In genomic region chr10:43252324-43252723, GRCm38 (mm10) we compare ENCODE assay signal across 13 mouse cellular contexts. TPM values are rescaled to one million over a fixed set of nuclear protein-coding genes. Genes with fewer than 3 reads are reported as not detected.
DNase-seq lines count a peak whose midpoint lies in the region; ATAC-seq and TF ChIP-seq lines count a peak whose summit lies in the region.
"Had no signal": no experiment of that assay in that cellular context is flagged by ENCODE, and none has a peak within 500 bp of the region (broad histone marks: within the 10 kb centered on the region; RNA-seq: fewer than 3 reads in every experiment).

No protein-coding gene starts in this region.

- no peak for TF ChIP-seq RAD21 in MEL (IDR thresholded peaks at IDR 0.05; ENCODE audit: low read depth, low read length)

- peaks cover 6 to 14% of the 10 kb centered on the region in 2 experiments; a peak in 3 of 4 replicates for H3K4me1 ChIP-seq in heart, embryonic 14.5 days (ENCODE audit: control insufficient read depth in 2 of 2, insufficient read depth in 2 of 2, low read length in 2 of 2)
- peaks cover 8% of the 10 kb centered on the region in 2 experiments; a peak in 3 of 4 replicates for H3K4me1 ChIP-seq in MEL (ENCODE audit: control insufficient read depth in 1 of 2, insufficient read depth in 2 of 2, low read length in 2 of 2)
- H3K4me1 ChIP-seq in intestine, postnatal 0 days (replicated peaks; ENCODE audit: control insufficient read depth, insufficient read depth, low read length) = 0 out of 2 replicates have a peak, but pooled peaks cover 3% of the 10 kb centered on the region

- TF ChIP-seq CTCF in MEL (IDR thresholded peaks at IDR 0.05 in 2 of 3, conservative IDR thresholded peaks at IDR 0.05 in 1 of 3; ENCODE audit: control insufficient read depth in 1 of 3, insufficient read depth in 1 of 3, low read depth in 2 of 3, low read length in 3 of 3, poor library complexity in 1 of 3, severe bottlenecking in 1 of 3) = no peak
- TF ChIP-seq CTCF in intestine, postnatal 0 days (IDR thresholded peaks at IDR 0.05; ENCODE audit: low read depth) = no peak

- ATAC-seq in heart, embryonic 14.5 days (ENCODE audit: insufficient number of reproducible peaks, insufficient read depth, low FRiP score, low read depth) = no peak; the same call in 1 of the 2 replicates
- ATAC-seq in intestine, postnatal 0 days = peak; percentile 51

- intact Hi-C loops in heart, postnatal 36 days (cut with DNase I) = no loop called here

- H3K27me3 ChIP-seq in heart, embryonic 14.5 days (ENCODE audit: control insufficient read depth, insufficient read depth, low read length) = no peaks in the 10 kb centered on the region
- H3K27me3 ChIP-seq in MEL (ENCODE audit: control insufficient read depth in 1 of 2, insufficient read depth in 2 of 2, low read length in 2 of 2) = no peaks in the 10 kb centered on the region
- H3K27me3 ChIP-seq in intestine, postnatal 0 days (replicated peaks; ENCODE audit: control insufficient read depth, insufficient read depth, low read length) = no peaks in the 10 kb centered on the region
- H3K27me3 ChIP-seq: limb, embryonic 15.5 days; lung, embryonic 15.5 days had no signal

- peak; percentile 13 to 37; a peak in 2 of 4 replicates for TF ChIP-seq EP300 in MEL (IDR thresholded peaks at IDR 0.05; ENCODE audit: low read depth in 1 of 2, low read length in 2 of 2)

- peak overlapping the region; percentile 28 to 64; a peak in 2 of 4 replicates for H3K27ac ChIP-seq in heart, embryonic 14.5 days (replicated peaks in 1 of 2; ENCODE audit: control insufficient read depth in 1 of 2, insufficient read depth in 1 of 2, low read depth in 2 of 2, low read length in 2 of 2)
- H3K27ac ChIP-seq in MEL (ENCODE audit: control insufficient read depth, low read depth, low read length) = peak overlapping the region; percentile 29; the same call in 1 of the 2 replicates
- peak overlapping the region; percentile 42 for H3K27ac ChIP-seq in intestine, postnatal 0 days (ENCODE audit: low read depth, low read length)
- H3K27ac ChIP-seq: limb, embryonic 15.5 days; lung, embryonic 15.5 days had no signal

- 33% methylated on average over 4 of the region's 4 CpGs for WGBS in heart, embryonic 14.5 days
- 9% methylated on average over 4 of the region's 4 CpGs for WGBS in intestine, postnatal 0 days

- no peak for DNase-seq in heart, postnatal 36 days
- DNase-seq in kidney, postnatal 10 days = peak; percentile 15
- no peak for DNase-seq in kidney, postnatal 4 days
- DNase-seq in MEL (ENCODE audit: low read depth, low spot score) = peak; percentile 76
- DNase-seq in spleen, postnatal 36 days (ENCODE audit: low spot score in 2 of 2) = no peak
- DNase-seq in gastrocnemius, postnatal 4 days (ENCODE audit: low spot score in 2 of 2) = no peak
- DNase-seq: adrenal gland, postnatal 36 days; cerebellum, adult 2 months; embryo, embryonic 11 days had no signal

- H3K36me3 ChIP-seq in heart, embryonic 14.5 days (ENCODE audit: control insufficient read depth, insufficient read depth, low read length) = no peaks in the 10 kb centered on the region
- peaks cover 0 to 13% of the 10 kb centered on the region in 2 experiments; a peak in 2 of 4 replicates for H3K36me3 ChIP-seq in MEL (ENCODE audit: control insufficient read depth in 1 of 2, insufficient read depth in 2 of 2, low read length in 2 of 2)
- no peaks in the 10 kb centered on the region for H3K36me3 ChIP-seq in intestine, postnatal 0 days (ENCODE audit: control insufficient read depth, insufficient read depth)
- H3K36me3 ChIP-seq: limb, embryonic 15.5 days; lung, embryonic 15.5 days had no signal

- 0 out of 2 replicates have a peak, but pooled peaks cover 3% of the 10 kb centered on the region for H3K79me2 ChIP-seq in MEL (ENCODE audit: control insufficient read depth, insufficient read depth, low read length, poor library complexity)

- H3K4me3 ChIP-seq in heart, embryonic 14.5 days (ENCODE audit: control insufficient read depth in 1 of 2, insufficient read depth in 1 of 2, low read depth in 1 of 2, low read length in 2 of 2) = no peak overlapping the region
- peak overlapping the region in 1 of 2 experiments; percentile 18; a peak in 1 of 4 replicates for H3K4me3 ChIP-seq in MEL (ENCODE audit: control insufficient read depth in 1 of 2, insufficient read depth in 1 of 2, low read depth in 2 of 2, low read length in 2 of 2)
- H3K4me3 ChIP-seq in intestine, postnatal 0 days (ENCODE audit: low read depth, low read length) = no peak overlapping the region
- H3K4me3 ChIP-seq: limb, embryonic 15.5 days; lung, embryonic 15.5 days had no signal

- no peaks in the 10 kb centered on the region for H3K9me3 ChIP-seq in heart, embryonic 14.5 days (ENCODE audit: control insufficient read depth, low read length)
- H3K9me3 ChIP-seq in MEL (replicated peaks; ENCODE audit: insufficient read depth, low read length) = no peaks in the 10 kb centered on the region
- H3K9me3 ChIP-seq in intestine, postnatal 0 days (ENCODE audit: control insufficient read depth) = no peaks in the 10 kb centered on the region
- H3K9me3 ChIP-seq: limb, embryonic 15.5 days; lung, embryonic 15.5 days had no signal

- no peak for TF ChIP-seq POLR2A in MEL (IDR thresholded peaks at IDR 0.05; ENCODE audit: control insufficient read depth in 1 of 2, insufficient read depth in 1 of 2, low read depth in 1 of 2, low read length in 2 of 2, poor library complexity in 1 of 2)

- no peak overlapping the region for H3K9ac ChIP-seq in heart, embryonic 14.5 days (ENCODE audit: low read length)
- H3K9ac ChIP-seq in MEL (ENCODE audit: control insufficient read depth, low read depth, low read length, poor library complexity, severe bottlenecking) = no peak overlapping the region
- H3K9ac ChIP-seq in intestine, postnatal 0 days (ENCODE audit: low read depth, low read length) = peak overlapping the region; percentile 7; the same call in 1 of the 2 replicates
- H3K9ac ChIP-seq: limb, embryonic 15.5 days; lung, embryonic 15.5 days had no signal

- H3K4me2 ChIP-seq in heart, embryonic 14.5 days (ENCODE audit: low read length) = peak overlapping the region; percentile 27
- peak overlapping the region; percentile 39; the same call in 1 of the 2 replicates for H3K4me2 ChIP-seq in intestine, postnatal 0 days (replicated peaks; ENCODE audit: low read depth)
- H3K4me2 ChIP-seq: limb, embryonic 15.5 days; lung, embryonic 15.5 days had no signal

TF ChIP-seq in MEL, 35 proteins besides CTCF, POLR2A, EP300 and RAD21:
- TF ChIP-seq MEF2A (IDR thresholded peaks at IDR 0.05; ENCODE audit: extremely low read depth, insufficient replicate concordance, low read depth, low read length, poor library complexity, severe bottlenecking) = no peak
- 0 out of 2 replicates have a peak, but pooled peaks have one; percentile 17 for TF ChIP-seq ETS1 (IDR thresholded peaks at IDR 0.05; ENCODE audit: low read depth, low read length)
- no peak for TF ChIP-seq MAFK (IDR thresholded peaks at IDR 0.05; ENCODE audit: borderline replicate concordance, low read depth, low read length)
- TF ChIP-seq MAZ (IDR thresholded peaks at IDR 0.05; ENCODE audit: low read depth, low read length) = no peak
TF ChIP-seq in MEL: peak in this region for 1.

RNA-seq across cellular contexts. Expression of gene Pdss2, which starts 31.0 kb away (rescaled TPM):
- 10.7 and 11.1 TPM in 2 replicates for polyA plus RNA-seq in heart, embryonic 14.5 days (2014; fragmentation: Nextera tagmentation; extraction: Ambion mirVana)
- 10 to 100 TPM; 28.4 to 32.2 TPM for total RNA-seq in heart, postnatal 36 days (2021)
- total RNA-seq in MEL (2012; rRNA removed) = 14.3 and 14.9 TPM in 2 replicates
- 10 to 100 TPM in 1 of 2 experiments, not detected in 1; 14.8 TPM for polyA plus RNA-seq in MEL (2012; ENCODE audit: insufficient read depth in 1 of 2, insufficient read length in 2 of 2, low read depth in 1 of 2, low replicate concordance in 2 of 2, missing spikeins in 1 of 2)
- polyA plus RNA-seq in intestine, postnatal 0 days (2015; fragmentation: Nextera tagmentation; extraction: Ambion mirVana) = 7.8 and 8.0 TPM in 2 replicates
- total RNA-seq in gastrocnemius, postnatal 4 days (2021) = 10 to 100 TPM; 17.6 to 20.5 TPM

Comparison
In these comparisons a context has a peak if more than half of its experiments do, and no peak if none do; other contexts are left out.
1. DNase-seq: peak in kidney, postnatal 10 days (single experiment) and MEL (single experiment); none in heart, postnatal 36 days (0 of 2), kidney, postnatal 4 days (0 of 2), spleen, postnatal 36 days (0 of 2) and gastrocnemius, postnatal 4 days (0 of 2).
2. Peak in every context shown above with its lines, with median percentiles within 50 percentile points of each other: H3K27ac ChIP-seq.